Comparison of ENCODE assay signal across 26 mouse cellular contexts in genomic region chr16:93263141-93263815, GRCm38 (mm10).
DNase-seq lines count a peak whose midpoint lies in the region; ATAC-seq lines count a peak whose summit lies in the region.
"Had no signal": no experiment of that assay in that cellular context is flagged by ENCODE, and none has a peak within 500 bp of the region (broad histone marks: within the 10 kb centered on the region; RNA-seq: fewer than 3 reads in every experiment).

No protein-coding gene starts in this region.

- no peaks in the 10 kb centered on the region for H3K27me3 ChIP-seq in hindbrain, embryonic 11.5 days (ENCODE audit: control insufficient read depth, insufficient read depth, low read length)
- H3K27me3 ChIP-seq in hindbrain, embryonic 12.5 days = no peaks in the 10 kb centered on the region; the same call in 1 of the 2 replicates
- H3K27me3 ChIP-seq in limb, embryonic 12.5 days = peaks cover 37% of the 10 kb centered on the region
- H3K27me3 ChIP-seq: embryonic facial prominence, embryonic 15.5 days; neural tube, embryonic 15.5 days had no signal

- no peak overlapping the region for H3K27ac ChIP-seq in hindbrain, embryonic 11.5 days (ENCODE audit: low read depth, low read length)
- no peak overlapping the region for H3K27ac ChIP-seq in hindbrain, embryonic 12.5 days
- H3K27ac ChIP-seq in limb, embryonic 12.5 days = 0 out of 2 replicates have a peak overlapping the region, but pooled peaks have one; percentile 24
- H3K27ac ChIP-seq: embryonic facial prominence, embryonic 15.5 days; forebrain, embryonic 10.5 days; hindbrain, embryonic 10.5 days; kidney, embryonic 15.5 days; neural tube, embryonic 15.5 days had no signal

- H3K36me3 ChIP-seq in hindbrain, embryonic 11.5 days (ENCODE audit: control insufficient read depth, insufficient read depth, low read length) = no peaks in the 10 kb centered on the region
- H3K36me3 ChIP-seq in hindbrain, embryonic 12.5 days = no peaks in the 10 kb centered on the region
- no peaks in the 10 kb centered on the region for H3K36me3 ChIP-seq in limb, embryonic 12.5 days
- H3K36me3 ChIP-seq: embryonic facial prominence, embryonic 15.5 days; forebrain, embryonic 10.5 days; hindbrain, embryonic 10.5 days; kidney, embryonic 15.5 days; neural tube, embryonic 15.5 days had no signal

- no peaks in the 10 kb centered on the region for H3K9me3 ChIP-seq in hindbrain, embryonic 11.5 days (ENCODE audit: control insufficient read depth, low read length)
- no peaks in the 10 kb centered on the region for H3K9me3 ChIP-seq in hindbrain, embryonic 12.5 days (replicated peaks)
- H3K9me3 ChIP-seq in limb, embryonic 12.5 days = no peaks in the 10 kb centered on the region
- H3K9me3 ChIP-seq: embryonic facial prominence, embryonic 15.5 days; forebrain, embryonic 10.5 days; hindbrain, embryonic 10.5 days; kidney, embryonic 15.5 days; neural tube, embryonic 15.5 days had no signal

- WGBS in hindbrain, embryonic 11.5 days = 82% methylated on average over 8 of the region's 8 CpGs
- 82% methylated on average over 8 of the region's 8 CpGs for WGBS in hindbrain, embryonic 12.5 days
- 16% methylated on average over 8 of the region's 8 CpGs for WGBS in limb, embryonic 12.5 days

- no peak overlapping the region for H3K4me2 ChIP-seq in hindbrain, embryonic 11.5 days (replicated peaks; ENCODE audit: low read depth, low read length)
- H3K4me2 ChIP-seq in hindbrain, embryonic 12.5 days (replicated peaks) = no peak overlapping the region
- peak overlapping the region; percentile 10; the same call in 1 of the 2 replicates for H3K4me2 ChIP-seq in limb, embryonic 12.5 days
- H3K4me2 ChIP-seq: embryonic facial prominence, embryonic 15.5 days; heart, embryonic 11.5 days; kidney, embryonic 15.5 days; neural tube, embryonic 15.5 days had no signal

- H3K9ac ChIP-seq in hindbrain, embryonic 11.5 days (ENCODE audit: low read depth, low read length) = no peak overlapping the region
- no peak overlapping the region for H3K9ac ChIP-seq in hindbrain, embryonic 12.5 days
- H3K9ac ChIP-seq in limb, embryonic 12.5 days (replicated peaks) = no peak overlapping the region
- H3K9ac ChIP-seq: embryonic facial prominence, embryonic 15.5 days; forebrain, postnatal 0 days; kidney, embryonic 15.5 days; neural tube, embryonic 15.5 days had no signal

- no peaks in the 10 kb centered on the region for H3K4me1 ChIP-seq in hindbrain, embryonic 11.5 days (replicated peaks; ENCODE audit: control insufficient read depth, insufficient read depth, low read length)
- H3K4me1 ChIP-seq in hindbrain, embryonic 12.5 days = no peaks in the 10 kb centered on the region
- H3K4me1 ChIP-seq in limb, embryonic 12.5 days (replicated peaks) = peaks cover 18% of the 10 kb centered on the region
- H3K4me1 ChIP-seq: embryonic facial prominence, embryonic 15.5 days; forebrain, embryonic 10.5 days; hindbrain, embryonic 10.5 days; neural tube, embryonic 15.5 days had no signal

- H3K4me3 ChIP-seq in hindbrain, embryonic 11.5 days (ENCODE audit: low read depth, low read length) = no peak overlapping the region
- H3K4me3 ChIP-seq in hindbrain, embryonic 12.5 days = no peak overlapping the region
- no peak overlapping the region for H3K4me3 ChIP-seq in limb, embryonic 12.5 days (replicated peaks)
- H3K4me3 ChIP-seq: embryonic facial prominence, embryonic 15.5 days; forebrain, embryonic 10.5 days; hindbrain, embryonic 10.5 days; kidney, embryonic 15.5 days; neural tube, embryonic 15.5 days had no signal

- peak; percentile 9 for DNase-seq in hindbrain, embryonic 11.5 days (ENCODE audit: low spot score)
- DNase-seq in fat pad, adult 2 months (ENCODE audit: extremely low read depth, low read depth, low spot score) = peak; percentile 5
- no peak for DNase-seq in B cell, adult 2 months
- no peak for DNase-seq in c-Kit-positive CD71-positive TER-119-positive erythroid progenitor cells, embryonic 14.5 days (ENCODE audit: low spot score)
- no peak for DNase-seq in frontal cortex, postnatal 25 days (ENCODE audit: low spot score in 2 of 2)
- DNase-seq: adrenal gland, postnatal 36 days; cerebellum, adult 11 months; cerebellum, adult 9-11 months; forebrain, postnatal 0 days; gastrocnemius, postnatal 36 days; kidney, adult 11 months; kidney, postnatal 36 days; layer of hippocampus, postnatal 36 days; liver; lung, postnatal 4 days; right cerebral cortex, adult 18-20 months; right cerebral cortex, postnatal 4 days; thymus, adult 2 months had no signal

- ATAC-seq in hindbrain, embryonic 11.5 days (ENCODE audit: low FRiP score) = no peak
- no peak for ATAC-seq in hindbrain, embryonic 12.5 days (ENCODE audit: low FRiP score)
- peak; percentile 81 for ATAC-seq in limb, embryonic 12.5 days (ENCODE audit: insufficient number of reproducible peaks, insufficient read depth, low FRiP score, low TSS enrichment, low read depth)
- ATAC-seq: forebrain, postnatal 0 days had no signal

Comparison
In these comparisons a context has a peak if more than half of its experiments do, and no peak if none do; other contexts are left out.
1. DNase-seq: peak in hindbrain, embryonic 11.5 days (single experiment) and fat pad, adult 2 months (single experiment); none in B cell, adult 2 months (0 of 2), c-Kit-positive CD71-positive TER-119-positive erythroid progenitor cells, embryonic 14.5 days (single experiment) and frontal cortex, postnatal 25 days (0 of 2).